Mouse (Mus musculus): ENCODE measurements around the gene Habp4. TPM values are rescaled to one million over a fixed set of nuclear protein-coding genes. Genes with fewer than 3 reads are reported as not detected.

Gene Habp4
- total RNA-seq, 4 experiments from 2014 or later: 139 to 153 (median 147) TPM

GRCm38 (mm10) chr13:64178000-64178399 lies 16.4 kb downstream of the Habp4 start:
- DNase-seq (ENCODE audit: low spot score in 2 of 2): no peak

- no peak for DNase-seq (ENCODE audit: low spot score in 2 of 2)
Observed at GRCm38 (mm10) chr13:64178746-64179652, 17.4 kb downstream of the Habp4 start.

- DNase-seq (ENCODE audit: low spot score in 2 of 2): no peak
Observed at GRCm38 (mm10) chr13:64180300-64180699, 18.7 kb downstream of the Habp4 start.

- DNase-seq (ENCODE audit: low spot score in 2 of 2): peak in 1 of 2 experiments; percentile 53
Observed at GRCm38 (mm10) chr13:64180888-64181287, 19.3 kb downstream of the Habp4 start.

GRCm38 (mm10) chr13:64182091-64182490 lies 20.5 kb downstream of the Habp4 start:
- DNase-seq (ENCODE audit: low spot score in 2 of 2): no peak

- DNase-seq (ENCODE audit: low spot score in 2 of 2): no peak
Observed at GRCm38 (mm10) chr13:64183583-64183982, 22.0 kb downstream of the Habp4 start.

GRCm38 (mm10) chr13:64184361-64184760 lies 22.7 kb downstream of the Habp4 start:
- DNase-seq (ENCODE audit: low spot score in 2 of 2): no peak

GRCm38 (mm10) chr13:64185176-64185575 lies 23.6 kb downstream of the Habp4 start:
- no peak for DNase-seq (ENCODE audit: low spot score in 2 of 2)

GRCm38 (mm10) chr13:64185586-64185985 lies 24.0 kb downstream of the Habp4 start:
- DNase-seq (ENCODE audit: low spot score in 2 of 2): no peak

- no peak for DNase-seq (ENCODE audit: low spot score in 2 of 2)
Observed at GRCm38 (mm10) chr13:64186516-64186915, 24.9 kb downstream of the Habp4 start.

GRCm38 (mm10) chr13:64187065-64187464 lies 25.4 kb downstream of the Habp4 start:
- no peak for DNase-seq (ENCODE audit: low spot score in 2 of 2)

- no peak for DNase-seq (ENCODE audit: low spot score in 2 of 2)
Observed at GRCm38 (mm10) chr13:64197899-64198298, 36.3 kb downstream of the Habp4 start.

- no peak for DNase-seq (ENCODE audit: low spot score in 2 of 2)
Observed at GRCm38 (mm10) chr13:64198310-64198709, 36.7 kb downstream of the Habp4 start.

- DNase-seq (ENCODE audit: low spot score in 2 of 2): no peak
Observed at GRCm38 (mm10) chr13:64200911-64201310, 39.3 kb downstream of the Habp4 start.

GRCm38 (mm10) chr13:64204726-64205125 lies 43.1 kb downstream of the Habp4 start:
- DNase-seq (ENCODE audit: low spot score in 2 of 2): no peak

- DNase-seq (ENCODE audit: low spot score in 2 of 2): no peak
Observed at GRCm38 (mm10) chr13:64205186-64205585, 43.6 kb downstream of the Habp4 start.

GRCm38 (mm10) chr13:64208146-64208545 lies 46.5 kb downstream of the Habp4 start:
- no peak for DNase-seq (ENCODE audit: low spot score in 2 of 2)

- DNase-seq (ENCODE audit: low spot score in 2 of 2): no peak
Observed at GRCm38 (mm10) chr13:64211995-64212603, 50.5 kb downstream of the Habp4 start.

GRCm38 (mm10) chr13:64214891-64215290 lies 53.3 kb downstream of the Habp4 start:
- no peak for DNase-seq (ENCODE audit: low spot score in 2 of 2)

GRCm38 (mm10) chr13:64225738-64226137 lies 64.1 kb downstream of the Habp4 start:
- no peak for DNase-seq (ENCODE audit: low spot score in 2 of 2)

- no peak for DNase-seq (ENCODE audit: low spot score in 2 of 2)
Observed at GRCm38 (mm10) chr13:64226725-64227124, 65.1 kb downstream of the Habp4 start.

GRCm38 (mm10) chr13:64233139-64233538 lies 71.5 kb downstream of the Habp4 start:
- no peak for DNase-seq (ENCODE audit: low spot score in 2 of 2)

All from layer of hippocampus, adult 8-10 months (tissue).